Mouse (Mus musculus) cortical plate, adult 2 months (tissue): ENCODE measurements around the gene Rxfp3. TPM values are rescaled to one million over a fixed set of nuclear protein-coding genes. Genes with fewer than 3 reads are reported as not detected.
"Not testable (repeated sequence)": the region's sequence is repeated elsewhere in the genome, so short reads cannot be mapped to it uniquely, and the experiment has no call there.

Experiments used
- H3K27ac ChIP-seq: fragments of 200-500 bp; 2 replicates; pipeline ENCODE4 v1.5.1; 2012; ENCODE audit warnings: low read length, control low read depth, inconsistent platforms; ENCODE audit not compliant: insufficient read depth
- H3K4me1 ChIP-seq: fragments of 200-500 bp; 2 replicates; pipeline ENCODE4 v1.6.1; 2011; ENCODE audit warnings: low read length; ENCODE audit not compliant: control insufficient read depth, insufficient read depth
- H3K4me3 ChIP-seq: fragments of 200-500 bp; 2 replicates; pipeline ENCODE4 v1.5.1; 2011; ENCODE audit warnings: mild to moderate bottlenecking, low read length, control low read depth; ENCODE audit not compliant: insufficient read depth
- CTCF ChIP-seq: fragments of 200-500 bp; IDR thresholded peaks from 2 replicates; pipeline ENCODE4 v1.5.1; 2011; ENCODE audit warnings: mild to moderate bottlenecking, control low read depth, low read length; ENCODE audit not compliant: insufficient read depth; ENCODE audit errors: extremely low read depth
- POLR2A ChIP-seq: fragments of 200-500 bp; IDR thresholded peaks from 2 replicates; pipeline ENCODE4 v1.6.1; 2011; ENCODE audit warnings: mild to moderate bottlenecking, low read length, control low read depth; ENCODE audit not compliant: insufficient read depth; ENCODE audit errors: extremely low read depth
- polyA plus RNA-seq: library from polyadenylated mRNA; depleted of rRNA; stranded (reverse); fragments of >200 nt; gene quantifications from 2 replicates; pipeline ENCODE4 v1.2.3, GENCODE M21; 2012; rRNA removed

The Rxfp3 gene
- polyA plus RNA-seq, 1 experiment = 0.84 TPM

DNA sequence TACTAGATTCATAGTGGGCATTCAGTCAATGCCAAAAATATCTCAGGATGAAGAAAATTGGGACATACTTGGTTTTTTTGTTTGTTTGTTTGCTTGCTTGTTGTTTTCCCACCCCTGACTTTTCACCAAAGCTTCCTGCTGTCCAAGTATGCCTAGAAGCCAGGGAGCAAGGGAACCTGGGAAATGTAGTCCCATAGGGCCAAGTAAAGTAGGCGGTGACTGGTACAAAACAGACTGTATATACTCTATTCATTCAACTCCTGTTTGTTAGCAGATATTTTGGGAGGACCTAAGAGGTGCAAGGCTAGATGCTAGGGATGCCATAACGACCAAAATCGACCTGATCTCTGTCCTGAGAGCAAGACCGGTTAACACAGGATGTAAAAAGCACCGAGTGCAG, 38.0 kb downstream of the Rxfp3 start:
- Histone ChIP-seq H3K4me1 (no peaks in the 10 kb centered on the region), H3K4me3 (no peak overlapping the region), H3K27ac (no peak overlapping the region)
- no peak for TF ChIP-seq POLR2A
- no peak for TF ChIP-seq CTCF

DNA sequence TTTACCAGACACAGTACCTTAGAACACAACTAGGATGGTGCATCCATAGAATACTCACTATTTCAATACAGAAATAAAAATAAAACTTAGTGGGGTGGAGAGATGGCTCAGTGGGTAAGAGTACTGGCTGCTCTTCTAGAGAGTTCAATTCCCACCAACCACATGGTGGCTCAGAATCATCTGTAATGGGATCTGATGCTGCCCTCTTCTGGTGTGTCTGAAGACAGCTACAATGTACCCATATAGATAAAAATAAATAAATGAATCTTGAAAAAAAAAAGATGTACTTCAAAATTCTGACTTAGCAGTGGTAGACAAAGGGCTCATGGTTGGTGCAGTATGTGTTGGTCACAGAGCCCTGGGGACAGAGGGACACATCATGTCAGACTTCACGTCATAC, 46.2 kb downstream of the Rxfp3 start:
- TF ChIP-seq POLR2A (no peak), CTCF (peak; percentile 2; the same call in 1 of the 2 replicates)

GRCm38 (mm10) chr15:10990411-10990810, 47.4 kb downstream of the Rxfp3 start:
- Histone ChIP-seq H3K27ac (no peak overlapping the region), H3K4me1 (peaks cover 1% of the 10 kb centered on the region; the same call in 1 of the 2 replicates), H3K4me3 (no peak overlapping the region)
- TF ChIP-seq POLR2A (no peak), CTCF (no peak)

More for the DNA sequence above, 46.2 kb downstream of the Rxfp3 start:
- Histone ChIP-seq H3K27ac (no peak overlapping the region), H3K4me3 (no peak overlapping the region), H3K4me1 (peaks cover 1% of the 10 kb centered on the region; the same call in 1 of the 2 replicates)

DNA sequence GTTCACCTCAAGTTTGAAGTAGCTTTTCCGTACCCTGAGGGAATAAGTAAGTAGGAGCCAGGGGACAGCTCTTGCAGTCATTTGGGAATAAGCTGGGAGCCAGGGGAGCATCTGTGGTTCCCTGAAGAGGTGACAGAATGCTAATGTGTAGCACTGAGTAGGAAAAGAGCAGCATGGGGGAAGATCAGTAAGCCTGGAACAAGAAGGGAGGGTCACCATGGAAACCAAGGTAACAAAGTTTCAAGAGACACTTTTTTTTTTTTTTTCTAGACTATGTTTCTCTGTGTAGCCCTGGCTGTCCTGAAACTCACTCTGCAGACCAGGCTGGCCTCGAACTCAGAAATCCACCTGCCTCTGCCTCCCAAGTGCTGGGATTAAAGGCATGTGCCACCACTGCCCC, 51.3 kb downstream of the Rxfp3 start:
- H3K4me3 ChIP-seq, H3K27ac ChIP-seq, H3K4me1 ChIP-seq: not testable (repeated sequence)

DNA sequence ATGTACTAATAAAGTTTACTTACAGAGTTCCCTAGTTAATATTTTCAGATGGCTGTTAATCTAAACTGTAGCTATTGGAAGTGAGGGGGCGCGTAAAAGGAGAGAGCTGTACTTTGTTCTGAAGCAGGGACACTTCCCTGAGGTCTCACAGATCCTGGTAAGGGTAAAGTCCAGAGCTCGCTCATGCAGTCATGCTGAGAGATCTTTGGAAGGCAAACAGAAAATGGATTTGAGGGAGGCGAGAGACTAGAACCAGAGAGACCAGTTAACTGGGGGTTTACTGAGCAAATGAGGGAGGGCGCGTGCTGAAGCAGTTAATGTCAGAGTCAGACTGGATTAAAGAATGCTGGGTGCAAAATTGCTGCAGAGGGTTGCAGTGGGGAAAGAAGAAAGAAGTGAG, 52.0 kb downstream of the Rxfp3 start:
- no peak for TF ChIP-seq CTCF
- no peak for TF ChIP-seq POLR2A

More for the DNA sequence above, 52.0 kb downstream of the Rxfp3 start:
- Histone ChIP-seq H3K27ac (no peak overlapping the region), H3K4me3 (no peak overlapping the region), H3K4me1 (peaks cover 3% of the 10 kb centered on the region; the same call in 1 of the 2 replicates)

Other genes starting within 250 kb of the Rxfp3 start
- gene C1qtnf3, start 85.7 kb downstream of the Rxfp3 start, polyA plus RNA-seq = 0.08 and 0.13 TPM in 2 replicates
- gene Amacr, start 56.2 kb downstream of the Rxfp3 start, polyA plus RNA-seq = 10.3 and 12.6 TPM in 2 replicates
- gene Slc45a2, start 37.3 kb downstream of the Rxfp3 start, polyA plus RNA-seq = 0.04 and 0.08 TPM in 2 replicates
- gene Adamts12, start 26.8 kb upstream of the Rxfp3 start, polyA plus RNA-seq = 0.10 and 0.15 TPM in 2 replicates